Mouse (Mus musculus): ENCODE results near the gene Gm49378. TPM values are rescaled to one million over a fixed set of nuclear protein-coding genes. Genes with fewer than 3 reads are reported as not detected.

Gene Gm49378
- polyA plus RNA-seq, 1 experiment from 2014 or later: 2.1 TPM

DNA sequence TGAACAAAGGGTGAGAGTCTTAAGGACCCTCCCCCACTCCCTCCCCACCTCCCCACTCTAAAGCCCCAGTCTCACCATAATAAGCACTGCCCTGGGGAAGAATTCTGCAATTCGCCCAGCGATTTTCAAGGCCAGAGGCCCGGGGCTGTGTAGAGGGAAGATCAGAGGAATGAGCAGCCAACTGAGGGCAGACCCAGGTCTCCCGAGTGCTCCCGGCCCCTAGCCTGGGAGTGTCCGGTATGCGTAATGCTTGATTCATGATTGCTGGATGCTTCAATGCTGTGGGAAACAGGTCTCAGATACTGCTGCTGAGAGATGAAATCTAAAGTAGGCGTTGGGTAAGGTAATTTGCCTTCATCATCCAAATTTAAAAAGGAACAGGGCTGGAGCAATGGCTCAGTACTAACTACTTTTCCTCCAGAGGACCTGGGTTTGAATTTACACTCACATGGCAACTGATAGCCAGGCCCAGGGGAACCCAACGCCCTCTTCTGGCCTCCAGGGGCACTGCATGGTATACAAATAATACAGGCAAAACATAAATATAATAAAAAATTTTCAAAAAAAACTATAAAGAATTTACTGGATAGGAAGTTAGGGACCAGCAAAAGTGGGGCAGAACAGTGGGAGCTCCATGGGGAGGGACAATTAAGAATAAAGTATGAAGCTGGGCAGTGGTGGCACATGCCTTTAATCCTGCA, 55.6 kb downstream of the Gm49378 start:
- Histone ChIP-seq H3K27ac (ENCODE audit: low read depth) (no peak overlapping the region), H3K4me1 (ENCODE audit: insufficient read depth) (0 out of 2 replicates have a peak, but pooled peaks cover 6% of the 10 kb centered on the region), H3K9me3 (ENCODE audit: low read depth, low read length) (no peaks in the 10 kb centered on the region), H3K9ac (no peak overlapping the region), H3K4me3 (ENCODE audit: low read depth, low read length) (no peak overlapping the region), H3K27me3 (ENCODE audit: insufficient read depth, low read length) (no peaks in the 10 kb centered on the region), H3K4me2 (no peak overlapping the region), H3K36me3 (ENCODE audit: insufficient read depth) (peaks cover 18% of the 10 kb centered on the region)
- DNase-seq (no peak), ATAC-seq (ENCODE audit: insufficient read depth) (no peak)
- 75% methylated on average over 9 of the region's 9 CpGs for WGBS
- peak; percentile 44 for TF ChIP-seq CTCF (IDR thresholded peaks at IDR 0.05; ENCODE audit: low read depth)

DNA sequence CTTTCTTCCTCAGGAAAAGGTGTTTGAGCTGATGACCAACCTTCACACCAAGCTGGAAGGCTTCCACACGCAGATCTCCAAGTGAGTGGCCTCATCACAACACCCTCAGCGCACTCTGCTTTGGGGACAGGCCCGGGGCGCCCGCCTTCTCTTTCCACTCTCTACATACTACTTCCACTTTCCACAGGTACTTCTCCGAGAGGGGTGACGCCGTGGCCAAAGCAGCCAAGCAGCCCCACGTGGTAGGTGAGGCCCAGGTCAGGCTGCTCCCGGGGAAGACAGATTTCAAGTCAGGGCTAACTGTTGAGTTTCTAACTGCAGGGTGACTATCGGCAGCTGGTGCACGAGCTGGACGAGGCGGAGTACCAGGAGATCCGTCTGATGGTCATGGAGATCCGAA, 57.0 kb downstream of the Gm49378 start:
- Histone ChIP-seq H3K9me3 (ENCODE audit: low read depth, low read length) (no peaks in the 10 kb centered on the region), H3K4me3 (ENCODE audit: low read depth, low read length) (no peak overlapping the region), H3K9ac (no peak overlapping the region), H3K27ac (ENCODE audit: low read depth) (no peak overlapping the region), H3K36me3 (ENCODE audit: insufficient read depth) (peaks cover 16% of the 10 kb centered on the region), H3K27me3 (ENCODE audit: insufficient read depth, low read length) (no peaks in the 10 kb centered on the region), H3K4me2 (no peak overlapping the region), H3K4me1 (ENCODE audit: insufficient read depth) (0 out of 2 replicates have a peak, but pooled peaks cover 6% of the 10 kb centered on the region)
- TF ChIP-seq CTCF (IDR thresholded peaks at IDR 0.05; ENCODE audit: low read depth): no peak
- ATAC-seq (ENCODE audit: insufficient read depth) (no peak), DNase-seq (no peak)
- WGBS: 95% methylated on average over 16 of the region's 16 CpGs

- 0 out of 2 replicates have a peak, but pooled peaks cover 6% of the 10 kb centered on the region for H3K4me1 ChIP-seq (ENCODE audit: insufficient read depth)
- H3K27ac ChIP-seq (ENCODE audit: low read depth): no peak overlapping the region; the same call in 1 of the 2 replicates
- ATAC-seq (ENCODE audit: insufficient read depth): no peak
- H3K9me3 ChIP-seq (ENCODE audit: low read depth, low read length): no peaks in the 10 kb centered on the region
- peak overlapping the region; percentile 78 for H3K4me2 ChIP-seq
- TF ChIP-seq CTCF (IDR thresholded peaks at IDR 0.05; ENCODE audit: low read depth): peak; percentile 10; the same call in 1 of the 2 replicates
- H3K36me3 ChIP-seq (ENCODE audit: insufficient read depth): peaks cover 16% of the 10 kb centered on the region
- 87% methylated on average over 23 of the region's 23 CpGs for WGBS
- H3K4me3 ChIP-seq (ENCODE audit: low read depth, low read length): no peak overlapping the region
- no peak overlapping the region for H3K9ac ChIP-seq
- no peak for DNase-seq
- H3K27me3 ChIP-seq (ENCODE audit: insufficient read depth, low read length): no peaks in the 10 kb centered on the region
These were observed 57.9 kb downstream of the Gm49378 start for GRCm38 (mm10) chr14:55579511-55580496.

Other genes with a start within 250 kb of the Gm49378 start
- 66.6 and 68.6 TPM in 2 replicates for gene Dhrs4, start 159.1 kb downstream of the Gm49378 start, polyA plus RNA-seq (2014; fragmentation: Nextera tagmentation; extraction: Ambion mirVana)
- gene Carmil3, start 147.2 kb downstream of the Gm49378 start, polyA plus RNA-seq (2014; fragmentation: Nextera tagmentation; extraction: Ambion mirVana): 2.8 and 3.1 TPM in 2 replicates
- gene Cpne6, start 127.5 kb downstream of the Gm49378 start, polyA plus RNA-seq (2014; fragmentation: Nextera tagmentation; extraction: Ambion mirVana): 0.15 and 0.25 TPM in 2 replicates
- gene Nrl, start 112.9 kb downstream of the Gm49378 start, polyA plus RNA-seq (2014; fragmentation: Nextera tagmentation; extraction: Ambion mirVana): not detected in 2 replicates
- 52.1 and 55.4 TPM in 2 replicates for gene Pck2, start 97.6 kb downstream of the Gm49378 start, polyA plus RNA-seq (2014; fragmentation: Nextera tagmentation; extraction: Ambion mirVana)
- gene Dcaf11, start 77.9 kb downstream of the Gm49378 start, polyA plus RNA-seq (2014; fragmentation: Nextera tagmentation; extraction: Ambion mirVana): 53.9 and 62.3 TPM in 2 replicates
- gene A730061H03Rik, start 77.5 kb downstream of the Gm49378 start, polyA plus RNA-seq (2014; fragmentation: Nextera tagmentation; extraction: Ambion mirVana): 1.2 and 1.6 TPM in 2 replicates
- gene Fitm1, start 62.3 kb downstream of the Gm49378 start, polyA plus RNA-seq (2014; fragmentation: Nextera tagmentation; extraction: Ambion mirVana): 0.76 and 1.7 TPM in 2 replicates
- gene Psme1, start 59.8 kb downstream of the Gm49378 start, polyA plus RNA-seq (2014; fragmentation: Nextera tagmentation; extraction: Ambion mirVana): 139 and 142 TPM in 2 replicates
- 2.1 and 2.4 TPM in 2 replicates for gene Emc9, start 52.6 kb downstream of the Gm49378 start, polyA plus RNA-seq (2014; fragmentation: Nextera tagmentation; extraction: Ambion mirVana)
- 228 and 242 TPM in 2 replicates for gene Psme2, start 46.8 kb downstream of the Gm49378 start, polyA plus RNA-seq (2014; fragmentation: Nextera tagmentation; extraction: Ambion mirVana)
- 14.4 and 16.9 TPM in 2 replicates for gene Rnf31, start 46.2 kb downstream of the Gm49378 start, polyA plus RNA-seq (2014; fragmentation: Nextera tagmentation; extraction: Ambion mirVana)
- gene Irf9, start 34.3 kb downstream of the Gm49378 start, polyA plus RNA-seq (2014; fragmentation: Nextera tagmentation; extraction: Ambion mirVana): 8.9 and 9.0 TPM in 2 replicates
- 8.5 and 14.2 TPM in 2 replicates for gene Rec8, start 19.9 kb downstream of the Gm49378 start, polyA plus RNA-seq (2014; fragmentation: Nextera tagmentation; extraction: Ambion mirVana)
- 97.5 and 115 TPM in 2 replicates for gene Ipo4, start 1.9 kb downstream of the Gm49378 start, polyA plus RNA-seq (2014; fragmentation: Nextera tagmentation; extraction: Ambion mirVana)
- gene Tm9sf1, start 5.9 kb upstream of the Gm49378 start, polyA plus RNA-seq (2014; fragmentation: Nextera tagmentation; extraction: Ambion mirVana): 111 and 122 TPM in 2 replicates
- gene Tssk4, start 12.3 kb upstream of the Gm49378 start, polyA plus RNA-seq (2014; fragmentation: Nextera tagmentation; extraction: Ambion mirVana): 0.89 and 1.1 TPM in 2 replicates
- 51.6 and 52.0 TPM in 2 replicates for gene Mdp1, start 22.6 kb upstream of the Gm49378 start, polyA plus RNA-seq (2014; fragmentation: Nextera tagmentation; extraction: Ambion mirVana)
- gene Gmpr2, start 34.0 kb upstream of the Gm49378 start, polyA plus RNA-seq (2014; fragmentation: Nextera tagmentation; extraction: Ambion mirVana): 58.4 and 59.4 TPM in 2 replicates
- gene Nedd8, start 34.2 kb upstream of the Gm49378 start, polyA plus RNA-seq (2014; fragmentation: Nextera tagmentation; extraction: Ambion mirVana): 556 and 577 TPM in 2 replicates
- gene Tinf2, start 43.9 kb upstream of the Gm49378 start, polyA plus RNA-seq (2014; fragmentation: Nextera tagmentation; extraction: Ambion mirVana): 53.3 and 58.0 TPM in 2 replicates
- 0.89 and 1.3 TPM in 2 replicates for gene Tgm1, start 76.0 kb upstream of the Gm49378 start, polyA plus RNA-seq (2014; fragmentation: Nextera tagmentation; extraction: Ambion mirVana)
- gene Rabggta, start 84.4 kb upstream of the Gm49378 start, polyA plus RNA-seq (2014; fragmentation: Nextera tagmentation; extraction: Ambion mirVana): 25.6 and 29.5 TPM in 2 replicates
- gene Dhrs1, start 107.8 kb upstream of the Gm49378 start, polyA plus RNA-seq (2014; fragmentation: Nextera tagmentation; extraction: Ambion mirVana): 76.7 and 79.9 TPM in 2 replicates
- gene Nop9, start 107.8 kb upstream of the Gm49378 start, polyA plus RNA-seq (2014; fragmentation: Nextera tagmentation; extraction: Ambion mirVana): 48.7 and 50.6 TPM in 2 replicates
- 0.36 and 0.38 TPM in 2 replicates for gene Cideb, start 120.6 kb upstream of the Gm49378 start, polyA plus RNA-seq (2014; fragmentation: Nextera tagmentation; extraction: Ambion mirVana)
- gene Ltb4r2, start 123.5 kb upstream of the Gm49378 start, polyA plus RNA-seq (2014; fragmentation: Nextera tagmentation; extraction: Ambion mirVana): 0.19 and 0.70 TPM in 2 replicates
- gene Ltb4r1, start 128.1 kb upstream of the Gm49378 start, polyA plus RNA-seq (2014; fragmentation: Nextera tagmentation; extraction: Ambion mirVana): 0.31 and 0.64 TPM in 2 replicates
- 11.6 and 14.1 TPM in 2 replicates for gene Adcy4, start 146.2 kb upstream of the Gm49378 start, polyA plus RNA-seq (2014; fragmentation: Nextera tagmentation; extraction: Ambion mirVana)
- 42.5 and 51.4 TPM in 2 replicates for gene Ripk3, start 151.0 kb upstream of the Gm49378 start, polyA plus RNA-seq (2014; fragmentation: Nextera tagmentation; extraction: Ambion mirVana)
- gene Nfatc4, start 185.2 kb upstream of the Gm49378 start, polyA plus RNA-seq (2014; fragmentation: Nextera tagmentation; extraction: Ambion mirVana): 58.8 and 66.1 TPM in 2 replicates
- gene Nynrin, start 216.1 kb upstream of the Gm49378 start, polyA plus RNA-seq (2014; fragmentation: Nextera tagmentation; extraction: Ambion mirVana): 18.7 and 19.4 TPM in 2 replicates
- gene Cbln3, start 246.5 kb upstream of the Gm49378 start, polyA plus RNA-seq (2014; fragmentation: Nextera tagmentation; extraction: Ambion mirVana): 1.4 and 1.9 TPM in 2 replicates
- gene Khnyn, start 247.1 kb upstream of the Gm49378 start, polyA plus RNA-seq (2014; fragmentation: Nextera tagmentation; extraction: Ambion mirVana): 11.0 and 13.7 TPM in 2 replicates